Mouse (Mus musculus): Measurements from ENCODE around the gene Crybg1. TPM values are rescaled to one million over a fixed set of nuclear protein-coding genes. Genes with fewer than 3 reads are reported as not detected.
A peak's percentile ranks its signal among the peaks of the same experiment; 100 is the strongest.

Crybg1 gene
- total RNA-seq (2021) (1 to 10 TPM in 1 of 2 experiments, under 1 TPM in 1; 0.98 to 1.2 TPM), polyA plus RNA-seq (2012; rRNA removed) (0.46 and 0.73 TPM in 2 replicates)
- long read RNA-seq, full-length matches to known transcripts: 1 of 2 reads
- long read RNA-seq, partial matches to known transcripts: 1 of 2 reads
- long read RNA-seq, other reads (novel, unspliced or antisense): 0 of 2 reads

DNA sequence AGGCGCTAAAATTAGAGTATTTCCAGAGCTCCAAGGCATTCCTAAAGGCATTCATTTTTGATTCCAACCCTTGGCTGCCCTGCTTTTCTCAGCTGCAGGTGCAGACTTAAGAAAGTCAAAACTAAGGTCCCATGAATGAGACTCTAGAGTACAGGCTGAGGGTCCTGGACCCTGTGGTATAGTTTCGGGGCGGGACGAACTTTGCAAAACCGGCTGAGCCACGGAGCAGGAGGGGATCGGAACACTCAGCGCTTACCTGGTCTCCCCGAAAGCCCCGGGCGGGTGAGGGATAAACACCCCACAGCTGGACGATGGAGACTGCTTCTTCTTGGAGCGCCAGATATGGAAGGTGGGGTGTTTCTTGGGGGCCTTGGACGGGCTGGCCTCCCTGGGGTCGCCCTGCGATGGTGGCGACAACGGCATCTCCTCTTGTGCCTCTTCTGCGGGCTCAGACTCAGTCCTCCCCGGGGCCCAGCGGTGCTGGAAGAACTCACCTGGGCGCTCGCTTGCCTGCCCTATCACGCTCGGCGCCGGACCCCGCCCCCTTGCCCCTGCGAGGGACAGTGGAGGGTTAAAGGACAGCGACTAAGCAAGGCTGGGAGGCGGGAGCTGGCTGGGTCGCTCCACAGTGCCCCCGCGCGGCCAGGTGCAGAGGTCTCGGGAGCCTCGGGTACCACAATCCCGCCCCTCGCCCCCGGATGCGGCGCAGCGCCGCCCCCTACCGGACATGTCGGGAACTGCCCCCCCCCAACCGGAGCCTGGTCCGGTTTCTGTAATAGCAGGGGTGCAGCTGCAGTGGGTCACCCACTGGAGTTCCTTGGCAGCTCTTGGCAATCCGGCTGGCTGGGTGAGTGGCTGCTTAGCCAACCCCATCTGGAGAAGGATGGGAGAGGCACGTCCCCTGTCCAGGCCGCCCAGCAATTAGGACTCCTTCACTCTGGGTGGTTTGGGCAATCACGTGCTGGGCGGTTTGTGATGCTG is at the start of gene Crybg1:
Gene Crybg1 (minus strand): TSS at position 517 of the 981 bp plus-strand sequence.
- peak; percentile 68 for DNase-seq

GRCm38 (mm10) chr10:44177365-44177764 is 28.7 kb upstream of the Crybg1 start:
- DNase-seq: no peak

- DNase-seq: no peak
Measured at GRCm38 (mm10) chr10:44176548-44176947, 27.9 kb upstream of the Crybg1 start.

DNA sequence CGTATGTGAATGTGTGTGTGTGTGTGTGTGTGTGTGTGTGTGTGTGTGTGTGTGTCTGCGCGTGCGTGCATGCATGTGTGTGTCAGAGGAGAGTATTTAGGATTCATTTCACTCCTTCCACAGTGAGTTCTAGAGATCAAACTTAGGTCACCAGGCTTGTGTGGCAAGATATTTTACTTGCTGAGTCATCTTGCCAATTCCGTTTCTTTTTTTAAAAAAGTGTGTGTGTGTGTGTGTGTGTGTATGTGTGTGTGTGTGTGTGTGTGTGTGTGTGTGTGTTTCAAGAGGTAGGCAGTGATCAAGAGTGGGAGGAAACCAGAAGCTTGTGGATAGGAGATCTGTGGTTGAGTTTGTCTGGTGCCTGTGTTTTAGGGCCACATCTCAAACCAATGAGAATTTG is 27.5 kb upstream of the Crybg1 start:
- no peak for DNase-seq

DNA sequence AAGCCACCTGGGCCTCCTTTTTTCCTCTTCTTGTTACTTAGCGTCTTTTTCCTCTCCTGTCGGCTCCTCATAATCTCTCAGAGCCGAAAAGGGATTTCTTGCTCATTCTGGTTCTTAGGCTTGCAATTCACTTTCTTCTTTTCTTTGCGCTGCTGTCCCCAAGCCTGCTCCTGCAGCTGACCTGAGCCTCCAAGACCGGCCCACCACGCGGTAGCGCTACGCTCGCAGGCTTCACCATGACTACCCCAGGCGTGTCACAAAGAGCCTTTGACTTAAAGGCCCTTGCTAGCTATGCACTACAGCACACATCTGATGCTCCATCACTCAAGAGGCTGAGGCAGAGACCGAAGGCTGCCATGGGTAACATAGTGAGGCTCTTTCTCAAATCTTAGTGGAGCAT is 21.5 kb upstream of the Crybg1 start:
- no peak for DNase-seq

DNA sequence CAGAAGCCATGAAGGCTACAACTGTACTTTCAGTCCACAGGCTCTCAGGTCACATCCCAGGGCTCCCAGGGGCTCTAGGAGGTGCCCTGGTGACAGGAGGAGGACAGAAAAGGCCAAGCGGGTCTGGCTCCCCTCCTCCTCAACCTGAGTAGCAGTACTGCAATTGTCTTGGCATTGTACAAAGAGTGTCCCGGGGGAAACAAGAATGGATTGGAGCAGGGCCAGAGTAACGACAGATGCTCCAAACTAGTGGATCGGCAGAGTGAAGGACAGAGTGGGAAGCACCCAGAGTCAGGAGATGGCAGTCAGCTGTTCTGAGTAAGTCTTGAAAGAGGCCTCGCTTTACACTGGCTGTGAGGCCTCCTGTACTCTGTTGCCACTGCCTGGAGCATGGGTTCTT is 18.4 kb upstream of the Crybg1 start:
- no peak for DNase-seq

GRCm38 (mm10) chr10:44164258-44164975 is 15.8 kb upstream of the Crybg1 start:
- DNase-seq: peak; percentile 35

GRCm38 (mm10) chr10:44163028-44163427 is 14.4 kb upstream of the Crybg1 start:
- DNase-seq: no peak

GRCm38 (mm10) chr10:44160150-44160549 is 11.5 kb upstream of the Crybg1 start:
- DNase-seq: no peak

GRCm38 (mm10) chr10:44157489-44157888 is 8.8 kb upstream of the Crybg1 start:
- DNase-seq: no peak

DNA sequence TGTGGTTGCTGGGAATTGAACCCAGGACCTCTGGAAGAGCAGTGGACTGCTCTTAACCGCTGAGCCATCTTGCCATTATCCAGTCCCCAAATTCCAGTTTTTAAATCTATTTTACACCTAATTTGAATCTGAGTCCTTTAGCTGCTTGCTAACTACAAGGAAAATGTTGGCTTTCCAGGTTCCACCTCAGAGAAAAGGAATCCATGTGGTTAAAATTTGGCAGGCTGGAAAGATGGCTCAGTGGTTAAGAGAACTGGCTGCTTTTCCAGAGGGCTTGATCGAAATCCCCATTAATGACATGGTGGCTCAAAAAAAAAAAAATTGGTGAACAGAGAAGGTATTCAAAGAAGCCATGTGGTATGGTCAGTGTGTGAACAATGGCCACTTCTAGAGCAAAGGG is 1.8 kb upstream of the Crybg1 start:
- DNase-seq: no peak

GRCm38 (mm10) chr10:44143401-44143800 is 5.3 kb downstream of the Crybg1 start:
- DNase-seq: no peak

DNA sequence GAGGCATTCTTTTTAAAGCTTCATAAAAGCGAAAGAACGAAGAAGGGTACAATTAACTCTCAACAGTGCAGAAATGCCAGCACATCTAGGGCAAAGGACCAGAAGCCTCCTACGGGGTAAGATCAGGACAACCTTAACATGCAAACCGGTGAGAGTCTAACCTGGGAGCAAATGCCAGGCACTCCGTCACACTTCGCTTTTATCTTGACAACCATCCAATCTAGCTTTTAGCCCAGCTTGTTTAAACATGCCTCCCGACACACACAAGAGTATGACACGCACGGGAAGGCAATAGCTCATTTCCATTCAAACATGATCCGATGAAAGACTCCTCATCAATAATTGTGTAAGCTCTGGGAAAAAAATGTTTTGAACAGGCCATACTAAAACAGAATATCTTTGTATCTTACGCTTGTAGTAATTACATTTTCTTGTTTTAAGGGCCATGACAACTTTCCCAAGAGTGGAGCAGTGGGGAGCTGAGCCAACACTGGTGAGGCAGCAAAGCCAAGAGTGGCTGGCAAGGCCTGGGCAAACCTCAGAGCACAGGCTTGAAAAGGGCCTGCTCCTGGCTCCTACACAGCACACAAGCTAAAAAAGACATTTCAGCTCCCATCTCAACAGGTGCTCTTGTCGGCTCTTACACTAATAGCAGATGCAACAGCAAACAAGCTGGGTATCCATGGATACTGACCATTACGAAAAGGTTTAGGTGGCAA is 10.4 kb downstream of the Crybg1 start:
- no peak for DNase-seq

DNA sequence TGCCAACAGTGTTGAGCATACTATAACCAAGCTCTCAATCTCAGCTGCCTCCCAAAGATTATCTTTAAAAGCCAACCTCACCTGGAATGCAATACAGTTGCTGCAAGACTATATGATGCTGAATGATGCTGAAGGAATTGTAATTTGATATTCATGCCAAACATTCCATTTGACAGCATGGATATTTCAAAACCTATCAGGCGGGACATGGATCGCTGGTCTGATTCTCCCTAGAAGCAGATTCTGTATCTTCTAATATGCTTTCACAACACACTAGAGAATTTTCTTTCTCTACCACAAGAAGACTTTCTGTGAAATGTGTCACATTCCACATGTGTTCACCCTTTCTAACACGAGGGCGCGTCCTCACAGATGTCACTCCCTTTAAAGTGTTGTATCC is 22.6 kb downstream of the Crybg1 start:
- no peak for DNase-seq

DNA sequence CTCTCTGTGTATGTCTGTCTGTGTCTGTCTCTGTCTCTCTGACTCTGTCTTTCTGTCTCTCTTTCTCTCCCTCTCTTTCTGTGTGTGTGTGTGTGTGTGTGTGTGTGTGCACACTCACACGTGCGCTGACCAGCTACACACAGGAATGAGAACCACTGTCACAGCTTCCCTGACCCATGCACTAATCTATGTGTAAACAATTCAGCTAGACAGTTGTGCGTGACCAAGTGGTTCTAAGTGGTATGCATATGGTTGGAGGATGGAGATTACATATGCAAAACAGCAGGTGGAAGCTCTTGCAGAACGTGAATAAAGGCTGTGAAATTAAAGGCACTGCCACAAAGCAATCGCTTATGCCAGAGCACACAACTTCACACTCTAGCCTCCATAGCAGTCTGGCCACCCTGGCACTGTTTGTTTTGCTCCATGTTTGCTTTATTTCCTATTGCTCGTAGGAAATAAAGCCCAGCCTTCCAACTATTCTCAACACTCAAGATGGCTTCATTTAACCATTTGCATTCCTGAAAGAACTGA is 24.2 kb downstream of the Crybg1 start:
- DNase-seq: no peak

GRCm38 (mm10) chr10:44118616-44119015 is 30.0 kb downstream of the Crybg1 start:
- DNase-seq: peak; percentile 11

GRCm38 (mm10) chr10:44116796-44117195 is 31.9 kb downstream of the Crybg1 start:
- no peak for DNase-seq

- no peak for DNase-seq
Measured at GRCm38 (mm10) chr10:44114611-44115010, 34.0 kb downstream of the Crybg1 start.

DNA sequence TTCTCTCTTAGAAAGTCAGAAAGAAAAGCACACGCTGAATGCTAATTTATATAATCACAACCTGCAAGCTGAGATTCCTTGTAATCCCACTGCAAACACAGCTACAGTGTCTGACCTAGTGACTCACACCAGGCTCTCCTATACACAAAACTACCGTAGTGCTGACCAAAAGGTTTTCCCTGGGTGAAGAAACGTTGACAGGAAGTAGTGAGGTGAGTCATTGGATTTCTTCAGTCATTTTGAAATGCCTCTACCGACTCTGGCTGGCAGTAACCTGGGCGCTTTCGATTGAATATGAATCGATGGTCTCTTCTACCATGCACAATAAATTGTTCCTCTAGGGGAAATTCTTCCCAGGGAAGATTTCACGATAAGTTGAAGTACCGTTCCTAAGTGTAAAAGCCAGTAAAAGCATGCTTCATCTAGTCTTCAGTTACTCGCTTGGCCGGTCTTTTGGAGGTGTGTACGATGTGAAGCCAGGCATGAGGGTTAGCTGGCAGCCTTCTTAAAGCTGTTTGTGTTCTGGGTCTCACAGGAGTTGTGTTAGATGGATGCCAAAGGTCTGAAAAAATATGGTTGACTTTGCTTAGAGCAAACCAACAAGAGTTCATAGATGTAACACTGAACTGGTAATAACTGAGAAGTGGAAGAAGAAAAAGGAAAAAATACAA is 36.5 kb downstream of the Crybg1 start:
- DNase-seq: no peak

DNA sequence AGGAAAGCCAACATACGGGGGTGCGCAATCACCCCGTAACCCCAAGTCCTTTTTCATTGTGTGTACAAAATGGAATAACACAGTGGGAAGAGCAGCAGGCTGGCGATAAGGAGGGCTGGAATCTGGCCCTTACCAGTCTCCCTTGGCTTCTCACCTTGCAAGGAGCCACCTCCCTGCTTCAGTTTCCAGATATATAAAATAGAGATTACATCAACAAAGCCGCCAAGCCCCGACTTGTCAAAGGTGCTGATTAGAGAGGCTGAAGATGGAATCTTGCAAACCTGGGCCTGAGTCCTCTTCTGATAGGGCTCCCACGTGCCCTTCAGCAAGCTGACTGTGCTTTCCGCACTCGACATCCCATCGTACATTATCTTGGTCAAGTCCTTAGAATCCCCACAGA is 37.5 kb downstream of the Crybg1 start:
- DNase-seq: no peak

- DNase-seq: no peak
Measured at GRCm38 (mm10) chr10:44110460-44110859, 38.2 kb downstream of the Crybg1 start.

Data from adrenal gland, adult 2 months (tissue).